Mouse (Mus musculus): ENCODE measurements around the gene Ebp. TPM values are rescaled to one million over a fixed set of nuclear protein-coding genes. Genes with fewer than 3 reads are reported as not detected.

Gene Ebp
- polyA plus RNA-seq, 1 experiment from 2014 or later = 32.3 TPM

DNA sequence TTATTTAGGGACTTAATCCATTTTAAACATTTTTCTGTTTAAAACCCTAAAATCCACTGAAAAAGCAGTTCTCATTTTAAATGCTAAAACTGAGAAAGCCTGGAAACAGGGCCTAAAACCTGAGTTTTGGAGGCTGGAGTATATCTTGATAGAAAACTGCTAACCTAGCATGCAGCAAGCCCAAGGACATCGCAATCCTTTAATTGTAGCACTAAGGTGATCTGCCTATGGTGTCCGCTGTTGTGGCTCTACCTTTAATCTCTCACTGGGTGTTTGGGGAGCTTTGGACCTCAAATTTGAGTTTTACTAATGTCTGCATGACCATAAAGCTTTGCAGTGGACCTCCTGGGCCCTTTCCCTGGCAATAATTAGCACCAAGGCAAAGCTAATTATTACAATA, 52.9 kb downstream of the Ebp start:
- no peak overlapping the region for H3K4me3 ChIP-seq
- H3K4me2 ChIP-seq (replicated peaks) = no peak overlapping the region
- ATAC-seq (ENCODE audit: low FRiP score) = no peak
- WGBS = 85% methylated on average over 2 of the region's 2 CpGs
- H3K4me1 ChIP-seq = peaks cover 9% of the 10 kb centered on the region
- no peaks in the 10 kb centered on the region for H3K27me3 ChIP-seq
- H3K36me3 ChIP-seq = peaks cover 18% of the 10 kb centered on the region; the same call in 1 of the 2 replicates
- H3K9me3 ChIP-seq (replicated peaks) = no peaks in the 10 kb centered on the region
- H3K27ac ChIP-seq = no peak overlapping the region
- H3K9ac ChIP-seq = no peak overlapping the region

DNA sequence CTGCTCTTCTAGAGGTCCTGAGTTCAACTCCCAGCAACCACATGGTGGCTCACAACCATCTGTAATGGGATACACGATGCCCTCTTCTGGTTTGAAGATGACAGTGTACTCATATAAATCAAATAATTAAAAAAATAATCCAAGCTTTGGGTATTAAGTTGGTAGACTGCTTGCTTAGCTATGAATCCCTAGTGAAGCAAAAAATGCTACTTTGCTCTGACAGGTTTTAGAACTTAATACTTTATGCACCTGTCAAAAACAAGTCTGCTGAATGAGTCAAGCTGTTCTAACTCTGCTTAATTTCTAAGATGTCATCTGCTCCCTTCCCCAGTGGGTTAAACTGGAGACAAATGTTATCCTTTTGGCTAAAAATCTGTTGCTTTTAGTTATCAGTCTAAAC, 53.8 kb downstream of the Ebp start:
- H3K9me3 ChIP-seq (replicated peaks) = no peaks in the 10 kb centered on the region
- no peak overlapping the region for H3K9ac ChIP-seq
- no peak overlapping the region for H3K27ac ChIP-seq
- H3K4me2 ChIP-seq (replicated peaks) = no peak overlapping the region
- H3K4me3 ChIP-seq = no peak overlapping the region
- no peak for ATAC-seq (ENCODE audit: low FRiP score)
- peaks cover 18% of the 10 kb centered on the region; the same call in 1 of the 2 replicates for H3K36me3 ChIP-seq
- H3K4me1 ChIP-seq = peaks cover 9% of the 10 kb centered on the region
- 50% methylated on average over 1 of the region's 1 CpGs for WGBS
- H3K27me3 ChIP-seq = no peaks in the 10 kb centered on the region

DNA sequence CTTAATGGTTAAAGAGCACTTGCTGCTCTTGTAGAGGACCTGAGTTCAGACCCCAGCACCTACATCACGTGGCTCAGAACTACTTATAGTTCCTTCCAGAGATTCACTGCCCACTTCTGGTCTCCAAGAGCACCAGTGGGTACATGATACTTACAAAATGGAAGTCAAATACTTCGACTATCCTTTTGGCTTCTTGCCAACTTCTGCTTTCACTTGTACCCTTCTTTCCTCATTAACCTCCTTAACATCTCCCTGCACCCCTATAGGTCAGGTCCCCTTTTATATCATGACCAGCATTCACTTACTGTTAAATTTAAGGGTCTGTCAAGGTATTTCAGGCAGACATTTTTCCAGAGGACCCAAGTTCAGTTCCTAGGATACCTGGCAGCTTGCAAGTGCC, 57.4 kb downstream of the Ebp start:
- no peak overlapping the region for H3K9ac ChIP-seq
- 47% methylated on average over 2 of the region's 2 CpGs for WGBS
- no peak for ATAC-seq (ENCODE audit: low FRiP score)

More for the DNA sequence above, 57.4 kb downstream of the Ebp start:
- Histone ChIP-seq H3K4me3 (no peak overlapping the region), H3K4me2 (replicated peaks) (no peak overlapping the region), H3K27me3 (no peaks in the 10 kb centered on the region), H3K36me3 (peaks cover 5% of the 10 kb centered on the region; the same call in 1 of the 2 replicates), H3K4me1 (peaks cover 3% of the 10 kb centered on the region; the same call in 1 of the 2 replicates), H3K9me3 (replicated peaks) (no peaks in the 10 kb centered on the region), H3K27ac (no peak overlapping the region)

Other genes starting within 250 kb of the Ebp start
- 68.2 and 68.5 TPM in 2 replicates for gene Hdac6, start 245.6 kb downstream of the Ebp start, polyA plus RNA-seq (2016; fragmentation: Nextera tagmentation; extraction: Ambion mirVana)
- gene Gata1, start 215.4 kb downstream of the Ebp start, polyA plus RNA-seq (2016; fragmentation: Nextera tagmentation; extraction: Ambion mirVana) = 0.98 and 1.5 TPM in 2 replicates
- gene Glod5, start 175.0 kb downstream of the Ebp start, polyA plus RNA-seq (2016; fragmentation: Nextera tagmentation; extraction: Ambion mirVana) = not detected in 2 replicates
- gene Suv39h1, start 118.8 kb downstream of the Ebp start, polyA plus RNA-seq (2016; fragmentation: Nextera tagmentation; extraction: Ambion mirVana) = 58.6 and 60.2 TPM in 2 replicates
- gene Was, start 103.0 kb downstream of the Ebp start, polyA plus RNA-seq (2016; fragmentation: Nextera tagmentation; extraction: Ambion mirVana) = 0.21 TPM in 1 of 2 replicates, not detected in the other
- 40.5 and 42.6 TPM in 2 replicates for gene Wdr13, start 60.6 kb downstream of the Ebp start, polyA plus RNA-seq (2016; fragmentation: Nextera tagmentation; extraction: Ambion mirVana)
- gene Rbm3, start 47.6 kb downstream of the Ebp start, polyA plus RNA-seq (2016; fragmentation: Nextera tagmentation; extraction: Ambion mirVana) = 401 and 433 TPM in 2 replicates
- 16.4 and 16.7 TPM in 2 replicates for gene Tbc1d25, start 17.3 kb downstream of the Ebp start, polyA plus RNA-seq (2016; fragmentation: Nextera tagmentation; extraction: Ambion mirVana)
- 28.2 and 31.7 TPM in 2 replicates for gene Porcn, start 13.0 kb upstream of the Ebp start, polyA plus RNA-seq (2016; fragmentation: Nextera tagmentation; extraction: Ambion mirVana)
- gene Ftsj1, start 58.9 kb upstream of the Ebp start, polyA plus RNA-seq (2016; fragmentation: Nextera tagmentation; extraction: Ambion mirVana) = 43.1 and 43.5 TPM in 2 replicates
- 5.5 and 6.1 TPM in 2 replicates for gene Slc38a5, start 77.6 kb upstream of the Ebp start, polyA plus RNA-seq (2016; fragmentation: Nextera tagmentation; extraction: Ambion mirVana)
- gene Ssxb10, start 133.9 kb upstream of the Ebp start, polyA plus RNA-seq (2016; fragmentation: Nextera tagmentation; extraction: Ambion mirVana) = not detected in 2 replicates
- not detected in 2 replicates for gene Ssxb9, start 173.5 kb upstream of the Ebp start, polyA plus RNA-seq (2016; fragmentation: Nextera tagmentation; extraction: Ambion mirVana)
- not detected in 2 replicates for gene Ssxb1, start 219.8 kb upstream of the Ebp start, polyA plus RNA-seq (2016; fragmentation: Nextera tagmentation; extraction: Ambion mirVana)